Comparison of ENCODE assay signal across 21 mouse cellular contexts in genomic region chr6:47963051-47963450, GRCm38 (mm10). TPM values are rescaled to one million over a fixed set of nuclear protein-coding genes. Genes with fewer than 3 reads are reported as not detected.
DNase-seq lines count a peak whose midpoint lies in the region; ATAC-seq and TF ChIP-seq lines count a peak whose summit lies in the region.
"Had no signal": no experiment of that assay in that cellular context is flagged by ENCODE, and none has a peak within 500 bp of the region (broad histone marks: within the 10 kb centered on the region; RNA-seq: fewer than 3 reads in every experiment).

No protein-coding gene starts in this region.

- no peak for TF ChIP-seq CTCF in MEL (IDR thresholded peaks at IDR 0.05 in 2 of 3, conservative IDR thresholded peaks at IDR 0.05 in 1 of 3; ENCODE audit: control insufficient read depth in 1 of 3, insufficient read depth in 1 of 3, low read depth in 2 of 3, low read length in 3 of 3, poor library complexity in 1 of 3, severe bottlenecking in 1 of 3)

- H3K27ac ChIP-seq in midbrain, embryonic 11.5 days (ENCODE audit: low read depth, low read length) = no peak overlapping the region
- no peak overlapping the region for H3K27ac ChIP-seq in midbrain, embryonic 16.5 days (ENCODE audit: low read length)
- no peak overlapping the region for H3K27ac ChIP-seq in MEL (ENCODE audit: control insufficient read depth, low read depth, low read length)
- H3K27ac ChIP-seq in liver, embryonic 12.5 days = no peak overlapping the region
- no peak overlapping the region for H3K27ac ChIP-seq in kidney, embryonic 15.5 days
- H3K27ac ChIP-seq: forebrain, embryonic 13.5 days; midbrain, embryonic 10.5 days; neural tube, embryonic 15.5 days; stomach, embryonic 15.5 days had no signal

- no peak for TF ChIP-seq RAD21 in MEL (IDR thresholded peaks at IDR 0.05; ENCODE audit: low read depth, low read length)

- WGBS in midbrain, embryonic 11.5 days = 91% methylated on average over 7 of the region's 7 CpGs
- WGBS in midbrain, embryonic 16.5 days = 84% methylated on average over 7 of the region's 7 CpGs
- WGBS in liver, embryonic 12.5 days (ENCODE audit: insufficient replicate concordance) = 68% methylated on average over 7 of the region's 7 CpGs
- WGBS in kidney, embryonic 15.5 days = 83% methylated on average over 7 of the region's 7 CpGs

- H3K79me2 ChIP-seq in MEL (ENCODE audit: control insufficient read depth, insufficient read depth, low read length, poor library complexity) = no peaks in the 10 kb centered on the region

- DNase-seq in frontal cortex, postnatal 36 days (ENCODE audit: low spot score in 2 of 2) = peak; percentile 26 to 28
- DNase-seq in frontal cortex, postnatal 25 days (ENCODE audit: low spot score in 2 of 2) = no peak
- peak; percentile 6 for DNase-seq in midbrain, embryonic 11.5 days (ENCODE audit: low spot score, missing footprints)
- DNase-seq in MEL (ENCODE audit: low read depth, low spot score) = peak; percentile 40
- peak; percentile 56 to 61 for DNase-seq in adrenal gland, postnatal 36 days
- DNase-seq: cerebellum, adult 11-12 months; cerebellum, postnatal 25 days; heart, postnatal 4 days; kidney, adult 11 months; kidney, postnatal 36 days; lung, adult 2 months; lung, postnatal 36 days; spleen, adult 18-20 months had no signal

- no peak for TF ChIP-seq EP300 in MEL (IDR thresholded peaks at IDR 0.05; ENCODE audit: low read depth in 1 of 2, low read length in 2 of 2)

- H3K4me2 ChIP-seq in midbrain, embryonic 11.5 days = no peak overlapping the region
- no peak overlapping the region for H3K4me2 ChIP-seq in midbrain, embryonic 16.5 days (ENCODE audit: low read length)
- no peak overlapping the region for H3K4me2 ChIP-seq in liver, embryonic 12.5 days
- H3K4me2 ChIP-seq in kidney, embryonic 15.5 days = no peak overlapping the region
- H3K4me2 ChIP-seq: forebrain, embryonic 13.5 days; neural tube, embryonic 15.5 days; stomach, embryonic 15.5 days had no signal

- no peaks in the 10 kb centered on the region for H3K4me1 ChIP-seq in midbrain, embryonic 11.5 days (ENCODE audit: control insufficient read depth, insufficient read depth, low read length)
- H3K4me1 ChIP-seq in midbrain, embryonic 16.5 days (ENCODE audit: control insufficient read depth, insufficient read depth, low read length) = no peaks in the 10 kb centered on the region
- no peaks in the 10 kb centered on the region for H3K4me1 ChIP-seq in MEL (ENCODE audit: control insufficient read depth in 1 of 2, insufficient read depth in 2 of 2, low read length in 2 of 2)
- H3K4me1 ChIP-seq in liver, embryonic 12.5 days = no peaks in the 10 kb centered on the region
- no peaks in the 10 kb centered on the region for H3K4me1 ChIP-seq in kidney, embryonic 15.5 days
- H3K4me1 ChIP-seq: forebrain, embryonic 13.5 days; midbrain, embryonic 10.5 days; neural tube, embryonic 15.5 days; stomach, embryonic 15.5 days had no signal

- H3K9ac ChIP-seq in midbrain, embryonic 11.5 days (ENCODE audit: low read length) = no peak overlapping the region
- H3K9ac ChIP-seq in midbrain, embryonic 16.5 days (ENCODE audit: low read depth, low read length) = no peak overlapping the region
- H3K9ac ChIP-seq in MEL (ENCODE audit: control insufficient read depth, low read depth, low read length, poor library complexity, severe bottlenecking) = no peak overlapping the region
- no peak overlapping the region for H3K9ac ChIP-seq in liver, embryonic 12.5 days
- H3K9ac ChIP-seq in kidney, embryonic 15.5 days = no peak overlapping the region
- H3K9ac ChIP-seq: forebrain, embryonic 13.5 days; neural tube, embryonic 15.5 days; stomach, embryonic 15.5 days had no signal

- no peak for TF ChIP-seq POLR2A in MEL (IDR thresholded peaks at IDR 0.05; ENCODE audit: control insufficient read depth in 1 of 2, insufficient read depth in 1 of 2, low read depth in 1 of 2, low read length in 2 of 2, poor library complexity in 1 of 2)

- H3K4me3 ChIP-seq in midbrain, embryonic 11.5 days (ENCODE audit: low read depth, low read length) = no peak overlapping the region
- no peak overlapping the region for H3K4me3 ChIP-seq in midbrain, embryonic 16.5 days (ENCODE audit: low read depth, low read length)
- no peak overlapping the region for H3K4me3 ChIP-seq in MEL (ENCODE audit: control insufficient read depth in 1 of 2, insufficient read depth in 1 of 2, low read depth in 2 of 2, low read length in 2 of 2)
- no peak overlapping the region for H3K4me3 ChIP-seq in liver, embryonic 12.5 days
- H3K4me3 ChIP-seq in kidney, embryonic 15.5 days (replicated peaks) = no peak overlapping the region
- H3K4me3 ChIP-seq: forebrain, embryonic 13.5 days; midbrain, embryonic 10.5 days; neural tube, embryonic 15.5 days; stomach, embryonic 15.5 days had no signal

- ATAC-seq in midbrain, embryonic 11.5 days (ENCODE audit: low FRiP score) = no peak
- no peak for ATAC-seq in midbrain, embryonic 16.5 days
- ATAC-seq in liver, embryonic 12.5 days = no peak
- ATAC-seq in kidney, embryonic 15.5 days (replicated peaks; ENCODE audit: low FRiP score) = no peak
- ATAC-seq: forebrain, embryonic 13.5 days; hindbrain, embryonic 16.5 days had no signal

- H3K9me3 ChIP-seq in midbrain, embryonic 11.5 days (ENCODE audit: control insufficient read depth, low read length) = no peaks in the 10 kb centered on the region
- H3K9me3 ChIP-seq in midbrain, embryonic 16.5 days (replicated peaks; ENCODE audit: control insufficient read depth, low read length, poor library complexity, severe bottlenecking) = no peaks in the 10 kb centered on the region
- no peaks in the 10 kb centered on the region for H3K9me3 ChIP-seq in MEL (replicated peaks; ENCODE audit: insufficient read depth, low read length)
- no peaks in the 10 kb centered on the region for H3K9me3 ChIP-seq in liver, embryonic 12.5 days (replicated peaks)
- no peaks in the 10 kb centered on the region for H3K9me3 ChIP-seq in kidney, embryonic 15.5 days (replicated peaks)
- H3K9me3 ChIP-seq: forebrain, embryonic 13.5 days; midbrain, embryonic 10.5 days; neural tube, embryonic 15.5 days; stomach, embryonic 15.5 days had no signal

- peaks cover 9% of the 10 kb centered on the region for H3K36me3 ChIP-seq in midbrain, embryonic 11.5 days (ENCODE audit: control insufficient read depth, insufficient read depth, low read length)
- H3K36me3 ChIP-seq in midbrain, embryonic 16.5 days (ENCODE audit: control insufficient read depth, insufficient read depth, low read length) = peaks cover 47% of the 10 kb centered on the region
- peaks cover 0 to 5% of the 10 kb centered on the region in 2 experiments; a peak in 2 of 4 replicates for H3K36me3 ChIP-seq in MEL (ENCODE audit: control insufficient read depth in 1 of 2, insufficient read depth in 2 of 2, low read length in 2 of 2)
- peaks cover 64% of the 10 kb centered on the region for H3K36me3 ChIP-seq in liver, embryonic 12.5 days
- peaks cover 65% of the 10 kb centered on the region for H3K36me3 ChIP-seq in kidney, embryonic 15.5 days

- H3K27me3 ChIP-seq in midbrain, embryonic 11.5 days (ENCODE audit: control insufficient read depth, insufficient read depth, low read length) = no peaks in the 10 kb centered on the region
- no peaks in the 10 kb centered on the region for H3K27me3 ChIP-seq in midbrain, embryonic 16.5 days (ENCODE audit: control insufficient read depth, insufficient read depth, low read depth, low read length)
- H3K27me3 ChIP-seq in MEL (ENCODE audit: control insufficient read depth in 1 of 2, insufficient read depth in 2 of 2, low read length in 2 of 2) = no peaks in the 10 kb centered on the region
- no peaks in the 10 kb centered on the region for H3K27me3 ChIP-seq in liver, embryonic 12.5 days (replicated peaks)
- H3K27me3 ChIP-seq in kidney, embryonic 15.5 days = no peaks in the 10 kb centered on the region
- H3K27me3 ChIP-seq: forebrain, embryonic 13.5 days; neural tube, embryonic 15.5 days; stomach, embryonic 15.5 days had no signal

TF ChIP-seq in MEL, 35 proteins besides CTCF, POLR2A, EP300 and RAD21:
- peak; percentile 24; the same call in 1 of the 2 replicates for TF ChIP-seq GATA1 (IDR thresholded peaks at IDR 0.05; ENCODE audit: low read depth, low read length)
- no peak for TF ChIP-seq ETS1 (IDR thresholded peaks at IDR 0.05; ENCODE audit: low read depth, low read length)
TF ChIP-seq in MEL: peak in this region for 1.

RNA-seq across cellular contexts. Expression of gene Zfp956, which starts 9.9 kb away (rescaled TPM):
- polyA plus RNA-seq in midbrain, embryonic 11.5 days (2014; fragmentation: Nextera tagmentation; extraction: Ambion mirVana) = 6.6 and 6.9 TPM in 2 replicates
- polyA plus RNA-seq in midbrain, embryonic 16.5 days (2015; fragmentation: Nextera tagmentation; extraction: Ambion mirVana) = 25.9 and 26.3 TPM in 2 replicates
- total RNA-seq in MEL (2012; rRNA removed) = 8.1 and 11.0 TPM in 2 replicates
- 10 to 100 TPM in 1 of 2 experiments, not detected in 1; 13.1 TPM for polyA plus RNA-seq in MEL (2012; ENCODE audit: insufficient read depth in 1 of 2, insufficient read length in 2 of 2, low read depth in 1 of 2, low replicate concordance in 2 of 2, missing spikeins in 1 of 2)
- 1 to 10 TPM; 5.2 to 5.7 TPM for total RNA-seq in adrenal gland, postnatal 36 days (2021)
- 4.6 and 5.3 TPM in 2 replicates for polyA plus RNA-seq in liver, embryonic 12.5 days (2016; fragmentation: Nextera tagmentation; extraction: Ambion mirVana)
- polyA plus RNA-seq in kidney, embryonic 15.5 days (2015; fragmentation: Nextera tagmentation; extraction: Ambion mirVana) = 9.0 and 10.7 TPM in 2 replicates

RNA-seq across cellular contexts. Expression of gene Zfp212, which starts 42.8 kb away (rescaled TPM):
- 12.0 and 13.1 TPM in 2 replicates for polyA plus RNA-seq in midbrain, embryonic 11.5 days (2014; fragmentation: Nextera tagmentation; extraction: Ambion mirVana)
- polyA plus RNA-seq in midbrain, embryonic 16.5 days (2015; fragmentation: Nextera tagmentation; extraction: Ambion mirVana) = 17.7 and 20.5 TPM in 2 replicates
- total RNA-seq in MEL (2012; rRNA removed) = 7.1 and 7.4 TPM in 2 replicates
- 10 to 100 TPM in 1 of 2 experiments, not detected in 1; 17.5 TPM for polyA plus RNA-seq in MEL (2012; ENCODE audit: insufficient read depth in 1 of 2, insufficient read length in 2 of 2, low read depth in 1 of 2, low replicate concordance in 2 of 2, missing spikeins in 1 of 2)
- total RNA-seq in adrenal gland, postnatal 36 days (2021) = 10 to 100 TPM; 14.7 to 15.2 TPM
- 6.6 and 7.6 TPM in 2 replicates for polyA plus RNA-seq in liver, embryonic 12.5 days (2016; fragmentation: Nextera tagmentation; extraction: Ambion mirVana)
- polyA plus RNA-seq in kidney, embryonic 15.5 days (2015; fragmentation: Nextera tagmentation; extraction: Ambion mirVana) = 19.3 and 20.6 TPM in 2 replicates

Comparison
In these comparisons a context has a peak if more than half of its experiments do, and no peak if none do; other contexts are left out.
1. DNase-seq: peak in frontal cortex, postnatal 36 days (2 of 2), midbrain, embryonic 11.5 days (single experiment), MEL (single experiment) and adrenal gland, postnatal 36 days (2 of 2); none in frontal cortex, postnatal 25 days (0 of 2).